Mouse (Mus musculus): ENCODE measurements around the gene Bst2.

The Bst2 gene

GRCm38 (mm10) chr8:71484736-71485135 lies 52.5 kb downstream of the Bst2 start:
- no peak for TF ChIP-seq GATA4 (IDR thresholded peaks at IDR 0.05; ENCODE audit: insufficient replicate concordance, low read length)
